Mouse (Mus musculus) erythroblast, embryonic 14.5 days (primary cell): ENCODE data around the gene Rap1b. TPM values are rescaled to one million over a fixed set of nuclear protein-coding genes. Genes with fewer than 3 reads are reported as not detected.
"Not testable (repeated sequence)": the region's sequence is repeated elsewhere in the genome, so short reads cannot be mapped to it uniquely, and the experiment has no call there.

ENCODE experiments used
- H3K27me3 ChIP-seq: 2 replicates; pipeline ENCODE4 v1.6.1; 2012; ENCODE audit warnings: inconsistent platforms; ENCODE audit not compliant: control insufficient read depth
- H3K36me3 ChIP-seq: 2 replicates; pipeline ENCODE4 v1.6.1; 2012; ENCODE audit warnings: mild to moderate bottlenecking, inconsistent platforms; ENCODE audit not compliant: control insufficient read depth
- H3K4me1 ChIP-seq: 2 replicates; pipeline ENCODE4 v1.6.1; 2012; ENCODE audit warnings: inconsistent platforms; ENCODE audit not compliant: control insufficient read depth
- H3K4me3 ChIP-seq: replicated peaks from 2 replicates; pipeline ENCODE3; 2012; ENCODE audit warnings: moderate library complexity, mild to moderate bottlenecking, inconsistent platforms
- H3K9me3 ChIP-seq: 2 replicates; pipeline ENCODE4 v1.6.1; 2012; ENCODE audit warnings: low read length, inconsistent platforms, mixed read lengths; ENCODE audit not compliant: control insufficient read depth
- GATA1 ChIP-seq: IDR thresholded peaks from 2 replicates; pipeline ENCODE4 v1.6.1; 2012; ENCODE audit warnings: low read length, inconsistent platforms, mixed read lengths
- TAL1 ChIP-seq: IDR thresholded peaks from 3 replicates; pipeline ENCODE4 v1.6.1; 2012; ENCODE audit warnings: low read length, inconsistent platforms, mixed read lengths
- polyA plus RNA-seq: library from polyadenylated mRNA; stranded (reverse); fragments of >175 nt; gene quantifications from 2 replicates; pipeline ENCODE4 v1.2.3, GENCODE M21; 2012

Rap1b gene
- 1.0 and 1.3 TPM in 2 replicates for polyA plus RNA-seq

GRCm38 (mm10) chr10:117845597-117846259 lies at the start of gene Rap1b:
Rap1b (minus strand) TSS chr10:117846035.
- Histone ChIP-seq H3K36me3 (no peaks in the 10 kb centered on the region), H3K27me3 (peaks cover 27% of the 10 kb centered on the region), H3K4me3 (peak within 1 kb of the TSS; percentile 87), H3K9me3 (no peaks in the 10 kb centered on the region), H3K4me1 (peaks cover 25% of the 10 kb centered on the region)
- TF ChIP-seq GATA1 (no peak), TAL1 (no peak)

DNA sequence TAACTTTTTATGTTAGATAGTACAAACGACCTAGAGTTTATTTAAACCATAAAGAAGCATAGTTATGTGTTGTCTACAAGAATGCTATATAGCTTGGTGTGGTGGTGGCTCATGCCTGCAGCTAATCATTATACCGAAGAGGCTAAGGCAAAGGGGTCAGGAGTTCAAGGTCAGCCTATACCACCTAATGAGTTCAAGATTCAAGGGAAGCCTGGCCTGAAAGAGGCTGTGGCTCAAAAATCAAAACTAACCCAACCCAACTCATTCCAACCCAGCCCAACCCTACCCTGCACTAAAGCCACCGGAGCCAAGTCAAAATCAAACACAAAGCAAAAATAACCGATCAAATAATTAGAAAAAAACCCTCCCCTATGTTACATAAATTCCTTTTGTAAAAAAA lies 49.4 kb upstream of the Rap1b start:
- H3K4me3 ChIP-seq, result no peak overlapping the region
- peaks cover 2% of the 10 kb centered on the region for H3K9me3 ChIP-seq
- H3K36me3 ChIP-seq, result no peaks in the 10 kb centered on the region
- no peak for TF ChIP-seq TAL1
- TF ChIP-seq GATA1, result no peak
- H3K4me1 ChIP-seq, result peaks cover 2% of the 10 kb centered on the region; the same call in 1 of the 2 replicates
- peaks cover 2% of the 10 kb centered on the region; the same call in 1 of the 2 replicates for H3K27me3 ChIP-seq

- Histone ChIP-seq H3K36me3 (no peaks in the 10 kb centered on the region), H3K4me1 (peaks cover 2% of the 10 kb centered on the region; the same call in 1 of the 2 replicates), H3K9me3 (peaks cover 2% of the 10 kb centered on the region), H3K4me3 (no peak overlapping the region), H3K27me3 (no peaks in the 10 kb centered on the region)
- TF ChIP-seq GATA1 (no peak), TAL1 (no peak)
Observed at GRCm38 (mm10) chr10:117894114-117895035, 48.5 kb upstream of the Rap1b start.

DNA sequence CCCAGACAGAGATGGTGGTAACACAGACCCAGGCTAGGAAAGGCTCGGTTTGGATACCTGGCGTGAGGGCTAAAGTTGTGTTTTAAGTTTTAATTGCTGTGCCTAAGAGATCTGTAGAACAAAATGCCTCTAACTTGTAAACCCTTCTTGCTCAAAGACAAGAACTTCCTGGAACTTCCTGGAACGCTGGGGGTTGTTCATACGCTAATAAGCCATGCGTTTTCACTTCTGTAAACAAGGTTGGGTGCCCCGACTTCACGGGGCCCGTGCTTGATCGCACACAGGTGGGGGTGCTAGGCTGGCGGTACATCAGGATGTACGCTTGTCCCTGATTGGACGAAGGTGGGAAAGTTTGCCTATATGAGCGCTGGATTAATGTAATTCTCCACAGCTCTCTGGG lies 47.3 kb upstream of the Rap1b start:
- not testable (repeated sequence) for H3K27me3 ChIP-seq, H3K4me1 ChIP-seq, H3K9me3 ChIP-seq, H3K36me3 ChIP-seq, H3K4me3 ChIP-seq

GRCm38 (mm10) chr10:117891327-117891726 lies 45.5 kb upstream of the Rap1b start:
- no peaks in the 10 kb centered on the region for H3K36me3 ChIP-seq
- peaks cover 2% of the 10 kb centered on the region; the same call in 1 of the 2 replicates for H3K4me1 ChIP-seq
- H3K4me3 ChIP-seq, result no peak overlapping the region
- H3K27me3 ChIP-seq, result no peaks in the 10 kb centered on the region
- no peak for TF ChIP-seq GATA1
- TF ChIP-seq TAL1, result no peak
- H3K9me3 ChIP-seq, result peaks cover 2% of the 10 kb centered on the region

- no peak overlapping the region for H3K4me3 ChIP-seq
- H3K27me3 ChIP-seq, result no peaks in the 10 kb centered on the region
- TF ChIP-seq GATA1 (no peak), TAL1 (no peak)
- H3K4me1 ChIP-seq, result peaks cover 2% of the 10 kb centered on the region; the same call in 1 of the 2 replicates
- H3K36me3 ChIP-seq, result no peaks in the 10 kb centered on the region
- H3K9me3 ChIP-seq, result peaks cover 2% of the 10 kb centered on the region
Observed at GRCm38 (mm10) chr10:117888822-117889221, 43.0 kb upstream of the Rap1b start.

GRCm38 (mm10) chr10:117885358-117885757 lies 39.5 kb upstream of the Rap1b start:
- no peak overlapping the region for H3K4me3 ChIP-seq
- no peak for TF ChIP-seq GATA1
- no peak for TF ChIP-seq TAL1
- H3K36me3 ChIP-seq, result no peaks in the 10 kb centered on the region
- H3K4me1 ChIP-seq, result no peaks in the 10 kb centered on the region
- no peaks in the 10 kb centered on the region for H3K27me3 ChIP-seq
- H3K9me3 ChIP-seq, result no peaks in the 10 kb centered on the region

DNA sequence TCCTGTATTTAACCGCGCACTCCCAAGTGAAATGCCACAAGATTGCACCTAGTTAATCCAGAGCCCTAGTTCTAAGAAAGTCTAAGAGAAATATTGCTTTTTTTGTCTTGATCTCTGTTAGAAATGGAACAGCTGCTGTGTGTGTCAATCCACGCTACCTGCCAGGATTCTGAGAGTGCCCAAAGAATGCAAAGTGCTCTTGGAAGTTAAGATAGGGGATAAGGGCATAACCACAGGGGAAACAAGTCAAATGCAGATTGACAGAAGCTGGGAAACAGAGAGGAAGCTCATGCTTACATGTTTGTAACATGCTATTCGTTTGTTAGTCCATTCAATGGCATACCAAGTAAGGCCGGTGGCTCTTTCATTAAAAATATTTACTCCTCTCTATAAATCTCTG lies 38.9 kb upstream of the Rap1b start:
- H3K36me3 ChIP-seq, result no peaks in the 10 kb centered on the region
- H3K9me3 ChIP-seq, result no peaks in the 10 kb centered on the region

GRCm38 (mm10) chr10:117883438-117883837 lies 37.6 kb upstream of the Rap1b start:
- no peaks in the 10 kb centered on the region for H3K36me3 ChIP-seq
- H3K27me3 ChIP-seq, result no peaks in the 10 kb centered on the region
- no peaks in the 10 kb centered on the region for H3K9me3 ChIP-seq
- TF ChIP-seq TAL1, result no peak
- TF ChIP-seq GATA1, result no peak
- H3K4me1 ChIP-seq, result no peaks in the 10 kb centered on the region
- no peak overlapping the region for H3K4me3 ChIP-seq

More for the DNA sequence above, 38.9 kb upstream of the Rap1b start:
- Histone ChIP-seq H3K27me3 (no peaks in the 10 kb centered on the region), H3K4me1 (no peaks in the 10 kb centered on the region), H3K4me3 (no peak overlapping the region)
- TF ChIP-seq GATA1 (no peak), TAL1 (no peak)
